Mouse (Mus musculus): ENCODE data around the gene Sparcl1. TPM values are rescaled to one million over a fixed set of nuclear protein-coding genes. Genes with fewer than 3 reads are reported as not detected.

The Sparcl1 gene
- total RNA-seq (2021) (100 to 1,000 TPM; 182 to 219 TPM), polyA plus RNA-seq (2012; rRNA removed) (122 and 281 TPM in 2 replicates)
- long read RNA-seq, transcript Sparcl1-201 (11 exons, 2,759 nt), result major isoform, 252 of 292 reads
- long read RNA-seq, partial matches to known transcripts, result 23 of 292 reads
- long read RNA-seq, other reads (novel, unspliced or antisense), result 17 of 292 reads

DNA sequence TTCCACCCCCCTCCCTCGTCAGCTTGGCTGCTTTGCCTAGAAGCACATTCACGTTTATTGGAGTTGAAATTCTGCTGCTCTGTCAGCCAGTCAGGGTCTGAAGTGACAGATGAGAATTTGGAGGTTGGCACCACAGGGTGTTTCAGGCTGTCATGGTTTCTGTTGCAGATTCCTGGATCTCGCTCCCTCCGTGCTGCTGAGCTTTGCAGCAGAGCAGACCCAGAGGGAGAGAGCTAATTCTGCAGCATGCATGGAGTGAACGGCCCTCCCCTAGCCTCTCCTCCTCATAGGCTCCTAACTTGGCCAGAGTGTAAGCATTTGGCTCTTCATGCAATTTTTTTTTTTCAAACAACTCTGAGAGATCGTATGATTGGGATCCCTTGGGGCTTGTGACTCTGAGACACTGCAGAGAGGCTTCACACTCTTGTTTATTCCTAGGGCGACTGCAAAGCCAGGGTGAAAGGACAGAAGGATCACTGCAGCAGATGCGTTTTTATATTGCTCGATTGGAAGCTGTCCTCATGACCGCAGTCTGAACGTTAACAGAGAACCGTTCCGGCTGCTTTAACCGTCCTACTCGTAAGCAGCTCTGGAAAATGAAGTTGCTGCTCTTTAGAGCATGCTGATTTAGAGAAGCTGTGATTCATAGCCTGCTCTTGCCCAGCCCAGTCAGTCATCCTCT, at the start of gene Sparcl1:
TSS of gene Sparcl1 (minus strand) at position 243 of the 682 bp plus-strand sequence.
- intact Hi-C loops (cut with DNase I), result loop anchor here (2.0 kb wide), 1 partner anchor 17 kb away; no protein-coding TSS in a partner anchor
- peak; percentile 76 for DNase-seq
- Histone ChIP-seq H3K27me3 (ENCODE audit: control insufficient read depth, insufficient read depth, low read length) (no peaks in the 10 kb centered on the region), H3K4me3 (peak within 1 kb of the TSS; percentile 64), H3K9ac (ENCODE audit: low read depth, low read length) (peak within 1 kb of the TSS; percentile 71), H3K79me2 (replicated peaks; ENCODE audit: control insufficient read depth, insufficient read depth, low read length) (no peaks in the 10 kb centered on the region), H3K4me1 (ENCODE audit: control insufficient read depth, insufficient read depth, low read length) (peaks cover 17% of the 10 kb centered on the region), H3K36me3 (ENCODE audit: control insufficient read depth, insufficient read depth, low read length) (peaks cover 5% of the 10 kb centered on the region), H3K27ac (peak within 1 kb of the TSS; percentile 96)
- TF ChIP-seq EP300 (IDR thresholded peaks at IDR 0.05; ENCODE audit: insufficient read depth, low read depth, low read length) (0 out of 2 replicates have a peak, but pooled peaks have one; percentile 14), POLR2A (IDR thresholded peaks at IDR 0.05; ENCODE audit: insufficient read depth, low read depth, low read length) (peak; percentile 93), CTCF (IDR thresholded peaks at IDR 0.05) (no peak)
- WGBS, result 19% methylated on average over 15 of the region's 15 CpGs

DNA sequence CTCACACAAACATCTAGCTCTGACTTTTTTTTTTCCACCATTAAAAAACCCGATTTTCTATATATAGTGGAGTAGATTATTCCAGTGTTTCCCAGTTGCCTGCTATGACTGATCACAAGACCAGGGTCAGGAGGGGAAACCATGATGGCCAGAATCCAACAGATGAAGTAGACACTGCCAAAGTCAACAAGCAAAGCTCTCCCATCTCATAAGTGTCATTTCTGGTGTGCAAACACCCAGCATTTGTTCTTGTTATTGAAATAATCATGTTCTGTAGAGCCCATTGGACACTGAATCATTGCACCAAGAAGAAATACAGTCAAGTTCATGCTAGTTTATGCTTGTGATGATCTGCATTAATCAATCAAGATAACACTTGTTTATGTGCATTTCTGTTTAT, 47.9 kb upstream of the Sparcl1 start:
- peak; percentile 37 to 57 for DNase-seq
- Histone ChIP-seq H3K79me2 (replicated peaks; ENCODE audit: control insufficient read depth, insufficient read depth, low read length) (no peaks in the 10 kb centered on the region), H3K27me3 (ENCODE audit: control insufficient read depth, insufficient read depth, low read length) (no peaks in the 10 kb centered on the region), H3K36me3 (ENCODE audit: control insufficient read depth, insufficient read depth, low read length) (0 out of 2 replicates have a peak, but pooled peaks cover 2% of the 10 kb centered on the region), H3K27ac (peak overlapping the region; percentile 13; the same call in 1 of the 2 replicates), H3K4me3 (no peak overlapping the region), H3K9ac (ENCODE audit: low read depth, low read length) (no peak overlapping the region), H3K4me1 (ENCODE audit: control insufficient read depth, insufficient read depth, low read length) (peaks cover 4% of the 10 kb centered on the region)
- 31% methylated on average over 1 of the region's 1 CpGs for WGBS
- intact Hi-C loops (cut with DNase I), result no loop called here
- TF ChIP-seq CTCF (IDR thresholded peaks at IDR 0.05) (no peak), EP300 (IDR thresholded peaks at IDR 0.05; ENCODE audit: insufficient read depth, low read depth, low read length) (no peak), POLR2A (IDR thresholded peaks at IDR 0.05; ENCODE audit: insufficient read depth, low read depth, low read length) (no peak)

DNA sequence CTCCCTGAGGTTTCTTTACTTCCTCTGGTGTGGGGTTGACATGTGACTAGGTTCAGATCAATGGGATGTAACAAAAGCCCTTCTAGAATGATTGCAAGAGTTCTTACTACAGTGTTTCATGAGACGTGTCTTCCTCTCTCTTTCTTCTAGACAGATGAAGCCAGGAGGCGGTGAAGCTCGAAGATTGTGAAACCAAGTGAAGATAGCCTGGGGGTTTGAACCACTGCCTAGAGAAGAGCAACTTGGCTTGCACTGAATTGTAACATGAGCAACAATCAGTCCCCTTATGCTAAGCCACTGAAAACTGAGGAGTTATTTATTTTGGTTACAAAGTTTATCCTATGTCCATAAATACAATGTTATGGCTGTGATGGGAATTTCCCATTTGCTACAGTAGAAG, 47.0 kb upstream of the Sparcl1 start:
- no peak overlapping the region for H3K4me3 ChIP-seq
- no peak overlapping the region for H3K9ac ChIP-seq (ENCODE audit: low read depth, low read length)
- TF ChIP-seq POLR2A (IDR thresholded peaks at IDR 0.05; ENCODE audit: insufficient read depth, low read depth, low read length), result no peak
- no peak for TF ChIP-seq CTCF (IDR thresholded peaks at IDR 0.05)
- TF ChIP-seq EP300 (IDR thresholded peaks at IDR 0.05; ENCODE audit: insufficient read depth, low read depth, low read length), result no peak
- intact Hi-C loops (cut with DNase I), result no loop called here
- H3K4me1 ChIP-seq (ENCODE audit: control insufficient read depth, insufficient read depth, low read length), result peaks cover 4% of the 10 kb centered on the region
- H3K27me3 ChIP-seq (ENCODE audit: control insufficient read depth, insufficient read depth, low read length), result no peaks in the 10 kb centered on the region
- H3K36me3 ChIP-seq (ENCODE audit: control insufficient read depth, insufficient read depth, low read length), result 0 out of 2 replicates have a peak, but pooled peaks cover 2% of the 10 kb centered on the region
- 70% methylated on average over 3 of the region's 3 CpGs for WGBS
- no peaks in the 10 kb centered on the region for H3K79me2 ChIP-seq (replicated peaks; ENCODE audit: control insufficient read depth, insufficient read depth, low read length)
- DNase-seq, result no peak
- peak overlapping the region; percentile 13; the same call in 1 of the 2 replicates for H3K27ac ChIP-seq

DNA sequence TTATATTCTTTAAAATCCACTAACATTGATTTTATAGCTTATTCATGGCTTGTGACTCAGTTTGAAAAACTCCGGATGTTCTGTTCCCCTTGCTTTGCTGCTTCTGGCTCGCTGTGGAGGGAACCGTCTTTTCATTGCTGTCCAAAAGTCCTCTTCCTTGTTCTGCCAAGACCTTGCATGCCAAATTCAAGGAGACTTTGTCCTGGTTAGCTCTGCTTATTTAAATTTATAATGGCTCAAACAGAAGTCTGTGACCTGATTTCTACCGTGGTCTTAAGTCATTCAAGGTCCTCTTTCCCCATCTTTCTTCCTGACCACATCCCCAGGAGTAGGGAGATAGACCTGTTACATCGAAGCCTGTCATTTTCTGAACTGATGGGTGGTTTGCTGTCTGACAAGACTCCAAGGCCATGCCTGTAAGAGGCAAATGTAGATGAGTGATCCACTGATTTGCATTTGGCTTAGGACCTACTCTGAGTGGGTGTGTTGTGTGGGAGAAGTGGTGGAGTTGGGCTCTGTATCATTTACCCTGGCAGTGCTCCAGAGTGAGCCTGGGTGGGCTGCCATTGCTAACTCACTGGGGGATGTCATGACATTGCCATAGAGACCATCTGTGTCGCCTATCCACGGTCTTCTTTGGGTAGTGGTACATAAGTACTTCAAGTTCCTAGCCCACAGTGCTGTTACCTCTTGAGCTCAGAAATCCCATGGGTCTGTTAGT, 45.0 kb upstream of the Sparcl1 start:
- DNase-seq, result no peak
- peaks cover 4% of the 10 kb centered on the region for H3K4me1 ChIP-seq (ENCODE audit: control insufficient read depth, insufficient read depth, low read length)
- H3K9ac ChIP-seq (ENCODE audit: low read depth, low read length), result no peak overlapping the region
- no peak overlapping the region for H3K4me3 ChIP-seq
- H3K27ac ChIP-seq, result no peak overlapping the region
- 0 out of 2 replicates have a peak, but pooled peaks cover 2% of the 10 kb centered on the region for H3K36me3 ChIP-seq (ENCODE audit: control insufficient read depth, insufficient read depth, low read length)
- intact Hi-C loops (cut with DNase I), result no loop called here
- TF ChIP-seq CTCF (IDR thresholded peaks at IDR 0.05) (no peak), EP300 (IDR thresholded peaks at IDR 0.05; ENCODE audit: insufficient read depth, low read depth, low read length) (no peak), POLR2A (IDR thresholded peaks at IDR 0.05; ENCODE audit: insufficient read depth, low read depth, low read length) (no peak)
- 65% methylated on average over 7 of the region's 7 CpGs for WGBS
- no peaks in the 10 kb centered on the region for H3K79me2 ChIP-seq (replicated peaks; ENCODE audit: control insufficient read depth, insufficient read depth, low read length)
- H3K27me3 ChIP-seq (ENCODE audit: control insufficient read depth, insufficient read depth, low read length), result no peaks in the 10 kb centered on the region

DNA sequence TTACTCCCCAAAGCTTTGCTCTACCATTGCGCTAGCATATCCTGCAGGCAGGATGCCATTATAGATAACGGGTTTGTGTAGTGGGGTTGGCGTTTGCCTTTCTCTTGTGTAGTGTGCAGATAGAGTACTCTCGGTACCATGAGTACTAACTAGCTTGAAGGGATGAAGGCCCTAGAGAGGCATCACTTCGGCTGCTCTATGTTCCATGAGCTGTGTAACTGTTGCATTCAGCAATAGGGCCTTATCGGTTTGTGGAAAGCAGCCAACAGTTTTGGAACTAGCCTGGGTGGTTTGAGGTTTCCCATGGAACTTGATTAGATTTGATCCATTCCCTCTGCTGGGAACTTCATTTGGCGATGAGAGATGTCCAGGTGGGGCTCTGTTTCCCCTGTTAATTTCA, 44.2 kb upstream of the Sparcl1 start:
- no peak overlapping the region for H3K27ac ChIP-seq
- TF ChIP-seq POLR2A (IDR thresholded peaks at IDR 0.05; ENCODE audit: insufficient read depth, low read depth, low read length) (no peak), EP300 (IDR thresholded peaks at IDR 0.05; ENCODE audit: insufficient read depth, low read depth, low read length) (no peak), CTCF (IDR thresholded peaks at IDR 0.05) (no peak)
- WGBS, result 61% methylated on average over 7 of the region's 7 CpGs
- H3K4me1 ChIP-seq (ENCODE audit: control insufficient read depth, insufficient read depth, low read length), result peaks cover 4% of the 10 kb centered on the region
- 0 out of 2 replicates have a peak, but pooled peaks cover 2% of the 10 kb centered on the region for H3K36me3 ChIP-seq (ENCODE audit: control insufficient read depth, insufficient read depth, low read length)
- no peak overlapping the region for H3K4me3 ChIP-seq
- no peaks in the 10 kb centered on the region for H3K79me2 ChIP-seq (replicated peaks; ENCODE audit: control insufficient read depth, insufficient read depth, low read length)
- intact Hi-C loops (cut with DNase I), result no loop called here
- no peaks in the 10 kb centered on the region for H3K27me3 ChIP-seq (ENCODE audit: control insufficient read depth, insufficient read depth, low read length)
- no peak for DNase-seq
- no peak overlapping the region for H3K9ac ChIP-seq (ENCODE audit: low read depth, low read length)
